Mouse (Mus musculus): ENCODE data around the gene Acbd6. TPM values are rescaled to one million over a fixed set of nuclear protein-coding genes. Genes with fewer than 3 reads are reported as not detected.

Gene Acbd6
- total RNA-seq, 2 experiments from 2014 or later = 44.0 to 57.0 TPM

Other genes with a start within 250 kb of the Acbd6 start
- 44.5 and 50.1 TPM in 2 replicates for gene Xpr1, start 140.7 kb upstream of the Acbd6 start, total RNA-seq (2014; fragmentation: Nextera tagmentation)
- gene Xpr1, start 140.7 kb upstream of the Acbd6 start, total RNA-seq (2017) = 25.0 and 34.3 TPM in 2 replicates
- gene Lhx4, start 193.6 kb downstream of the Acbd6 start, total RNA-seq (2014; fragmentation: Nextera tagmentation) = not detected in 2 replicates
- gene Lhx4, start 193.6 kb downstream of the Acbd6 start, total RNA-seq (2017) = not detected in 2 replicates